Mouse (Mus musculus) CD4-positive naive resting alpha-beta T cell, adult 76 days (primary cell): Measurements from ENCODE around the gene Tcstv1. TPM values are rescaled to one million over a fixed set of nuclear protein-coding genes. Genes with fewer than 3 reads are reported as not detected.

ENCODE experiments used
- total RNA-seq: library from RNA; stranded (reverse); gene quantifications from one replicate; pipeline ENCODE4 v1.2.4, GENCODE M21; 2023

The Tcstv1 gene
- total RNA-seq: not detected

GRCm38 (mm10) chr13:119894685-119895084 is at the start of gene Tcstv1:
Tcstv1 (minus strand) TSS chr13:119894785.

GRCm38 (mm10) chr13:119929172-119929571 is 34.6 kb upstream of the Tcstv1 start, which contains the start of gene Gm21761:
Gm21761 (minus strand) TSS chr13:119929272.

Other genes starting within 250 kb of the Tcstv1 start
- 35.6 TPM for gene Hmgcs1, start 204.4 kb downstream of the Tcstv1 start, total RNA-seq
- 0.94 TPM for gene Nim1k, start 138.9 kb downstream of the Tcstv1 start, total RNA-seq
- gene Zfp131, start 103.9 kb downstream of the Tcstv1 start, total RNA-seq: 69.0 TPM
- not detected for gene AF067063, start 64.6 kb downstream of the Tcstv1 start, total RNA-seq
- gene D13Ertd608e, start 58.8 kb downstream of the Tcstv1 start, total RNA-seq: not detected
- not detected for gene Gm21761, start 34.5 kb upstream of the Tcstv1 start, total RNA-seq
- gene B020031M17Rik, start 56.0 kb upstream of the Tcstv1 start, total RNA-seq: not detected
- gene Gm36079, start 132.2 kb upstream of the Tcstv1 start, total RNA-seq: not detected
- 0.47 TPM for gene Gm21188, start 157.4 kb upstream of the Tcstv1 start, total RNA-seq
- gene Gm20767, start 245.5 kb upstream of the Tcstv1 start, total RNA-seq: not detected